Mouse (Mus musculus) heart, postnatal 25 days (tissue): ENCODE measurements around the gene Krt39. TPM values are rescaled to one million over a fixed set of nuclear protein-coding genes. Genes with fewer than 3 reads are reported as not detected.

Experiments used
- DNase-seq: peaks from one replicate; pipeline ENCODE4 v3.0.0; 2022; ENCODE audit warnings: low spot score
- intact Hi-C: fragments of 180-260 bp; cut with DNase I; formaldehyde crosslinking; loops from one replicate; pipeline ENCODE4 v1.15.1; 2025
- total RNA-seq, 2 experiments: library from RNA; stranded (reverse); gene quantifications; 2 replicates each; pipeline ENCODE4 v1.2.3; 2021

The Krt39 gene
- total RNA-seq, result not detected

- intact Hi-C loops, result no loop called here
- no peak for DNase-seq
These were observed at the start of gene Krt39 for GRCm38 (mm10) chr11:99521288-99521860. Gene Krt39 (minus strand): TSS chr11:99521338.

GRCm38 (mm10) chr11:99566530-99566929 is 45.4 kb upstream of the Krt39 start, which contains the start of gene Krtap3-1:
Gene Krtap3-1 (minus strand): TSS chr11:99566630.
- intact Hi-C loops, result no loop called here
- no peak for DNase-seq

- DNase-seq, result no peak
- intact Hi-C loops, result no loop called here
These were observed 41.4 kb upstream of the Krt39 start for GRCm38 (mm10) chr11:99562580-99562979.

- intact Hi-C loops, result no loop called here
- no peak for DNase-seq
These were observed 38.2 kb upstream of the Krt39 start, which contains the start of gene Gm11939 for GRCm38 (mm10) chr11:99559366-99559765. Gene Gm11939 (minus strand): TSS chr11:99559466.

GRCm38 (mm10) chr11:99557976-99558745 is 37.0 kb upstream of the Krt39 start:
- no peak for DNase-seq
- intact Hi-C loops, result no loop called here

GRCm38 (mm10) chr11:99556753-99557152 is 35.6 kb upstream of the Krt39 start, which contains the start of gene Krtap3-2:
Gene Krtap3-2 (minus strand): TSS chr11:99556853.
- intact Hi-C loops, result no loop called here

GRCm38 (mm10) chr11:99556195-99556594 is 35.1 kb upstream of the Krt39 start:
- no peak for DNase-seq
- intact Hi-C loops, result no loop called here

More at GRCm38 (mm10) chr11:99556753-99557152, 35.6 kb upstream of the Krt39 start, which contains the start of gene Krtap3-2:
- DNase-seq, result no peak

- DNase-seq, result no peak
- intact Hi-C loops, result no loop called here
These were observed 29.6 kb upstream of the Krt39 start, which contains the start of gene Krtap3-3 for GRCm38 (mm10) chr11:99550765-99551164. Gene Krtap3-3 (minus strand): TSS chr11:99550865.

- intact Hi-C loops, result no loop called here
- DNase-seq, result no peak
These were observed 26.8 kb upstream of the Krt39 start for GRCm38 (mm10) chr11:99547892-99548291.

GRCm38 (mm10) chr11:99539721-99540120 is 18.6 kb upstream of the Krt39 start:
- no peak for DNase-seq
- intact Hi-C loops, result no loop called here

GRCm38 (mm10) chr11:99514098-99514497 is 7.0 kb downstream of the Krt39 start:
- DNase-seq, result no peak
- intact Hi-C loops, result no loop called here

GRCm38 (mm10) chr11:99500095-99500805 is 20.9 kb downstream of the Krt39 start:
- intact Hi-C loops, result no loop called here
- no peak for DNase-seq

- no peak for DNase-seq
- intact Hi-C loops, result no loop called here
These were observed 24.7 kb downstream of the Krt39 start for GRCm38 (mm10) chr11:99496460-99496859.

GRCm38 (mm10) chr11:99494741-99495140 is 26.4 kb downstream of the Krt39 start:
- no peak for DNase-seq
- intact Hi-C loops, result no loop called here

- intact Hi-C loops, result no loop called here
- no peak for DNase-seq
These were observed 27.6 kb downstream of the Krt39 start for GRCm38 (mm10) chr11:99493574-99493850.

GRCm38 (mm10) chr11:99492733-99493573 is 28.2 kb downstream of the Krt39 start, which contains the start of gene Krt23:
Gene Krt23 (minus strand): TSS chr11:99493137.
- no peak for DNase-seq
- intact Hi-C loops, result no loop called here

- intact Hi-C loops, result no loop called here
- DNase-seq, result no peak
These were observed 30.1 kb downstream of the Krt39 start for GRCm38 (mm10) chr11:99491040-99491439.

GRCm38 (mm10) chr11:99490624-99491023 is 30.5 kb downstream of the Krt39 start:
- no peak for DNase-seq
- intact Hi-C loops, result no loop called here

GRCm38 (mm10) chr11:99489233-99489632 is 31.9 kb downstream of the Krt39 start:
- intact Hi-C loops, result no loop called here
- DNase-seq, result no peak

GRCm38 (mm10) chr11:99474981-99475380 is 46.2 kb downstream of the Krt39 start:
- no peak for DNase-seq

More at GRCm38 (mm10) chr11:99474981-99475380, 46.2 kb downstream of the Krt39 start:
- intact Hi-C loops, result no loop called here
